ENCODE assay signal across 8 mouse cellular contexts in the genomic region with DNA sequence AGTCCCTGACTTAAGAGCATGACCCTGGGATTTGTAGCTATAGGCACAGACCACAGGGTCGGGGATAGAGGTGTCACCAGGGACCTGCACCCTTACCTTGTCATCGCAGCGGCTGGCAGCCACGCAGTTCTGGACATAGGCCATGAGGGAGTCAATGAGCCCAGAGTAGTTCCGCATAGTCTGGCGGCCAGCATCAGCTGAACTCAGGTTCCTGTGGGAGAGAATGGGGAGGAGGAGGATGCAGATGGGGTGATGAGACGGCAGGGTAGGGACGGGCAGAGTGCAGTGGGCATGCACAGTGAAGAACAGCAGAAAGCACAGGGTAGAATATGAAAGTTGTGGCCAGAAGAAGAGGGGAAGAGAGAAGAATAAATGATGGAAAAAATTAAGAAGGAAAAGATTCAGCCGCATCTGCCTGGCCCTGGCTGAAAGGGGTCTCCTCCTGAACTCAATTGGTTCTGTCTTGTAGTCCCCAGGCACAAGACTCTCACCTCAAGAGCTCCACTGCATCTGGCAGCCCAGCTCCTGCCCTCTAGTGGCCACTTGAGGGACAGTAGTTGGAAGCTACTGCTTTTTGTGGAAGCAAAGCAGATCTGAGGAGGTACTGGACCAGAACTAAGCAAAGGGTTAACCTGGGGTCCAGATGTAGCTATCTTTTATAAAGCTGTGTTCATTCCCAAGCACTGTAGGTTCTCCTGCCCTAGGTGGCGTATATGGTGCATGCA. TPM values are rescaled to one million over a fixed set of nuclear protein-coding genes. Genes with fewer than 3 reads are reported as not detected.
DNase-seq lines count a peak whose midpoint lies in the region; ATAC-seq and TF ChIP-seq lines count a peak whose summit lies in the region.

No protein-coding gene starts in this region.

- intact Hi-C loops in left cerebral cortex, postnatal 36 days (cut with DNase I) = no loop called here

- peak; percentile 72 for DNase-seq in hindbrain, embryonic 10.5 days (ENCODE audit: low spot score)
- DNase-seq in adipocyte (ENCODE audit: low spot score) = peak; percentile 55
- DNase-seq in heart, postnatal 4 days = peak; percentile 79
- DNase-seq in left cerebral cortex, postnatal 36 days (ENCODE audit: low spot score in 2 of 2) = peak; percentile 36 to 38
- DNase-seq in natural killer cell, adult 2 months (ENCODE audit: low spot score in 2 of 2) = peak; percentile 17 to 26
- peak; percentile 8 to 14 for DNase-seq in thymus, adult 18-20 months

- no peak for ATAC-seq in hindbrain, embryonic 16.5 days

- H3K27ac ChIP-seq in hindbrain, embryonic 10.5 days = no peak overlapping the region
- H3K27ac ChIP-seq in hindbrain, embryonic 16.5 days (ENCODE audit: low read depth, low read length) = no peak overlapping the region
- H3K27ac ChIP-seq in cortical plate, adult 2 months (ENCODE audit: insufficient read depth, low read length) = no peak overlapping the region

- H3K27me3 ChIP-seq in hindbrain, embryonic 10.5 days (ENCODE audit: insufficient read depth, poor library complexity, severe bottlenecking) = no peaks in the 10 kb centered on the region
- no peaks in the 10 kb centered on the region for H3K27me3 ChIP-seq in hindbrain, embryonic 16.5 days (replicated peaks; ENCODE audit: control insufficient read depth, insufficient read depth, low read length)

- H3K36me3 ChIP-seq in hindbrain, embryonic 10.5 days = no peaks in the 10 kb centered on the region
- no peaks in the 10 kb centered on the region for H3K36me3 ChIP-seq in hindbrain, embryonic 16.5 days (ENCODE audit: control insufficient read depth, insufficient read depth, low read length)

- 72% methylated on average over 10 of the region's 10 CpGs for WGBS in hindbrain, embryonic 10.5 days
- 73% methylated on average over 10 of the region's 10 CpGs for WGBS in hindbrain, embryonic 16.5 days

- H3K4me1 ChIP-seq in hindbrain, embryonic 10.5 days (replicated peaks) = no peaks in the 10 kb centered on the region
- H3K4me1 ChIP-seq in hindbrain, embryonic 16.5 days (ENCODE audit: control insufficient read depth, insufficient read depth, low read depth, low read length) = no peaks in the 10 kb centered on the region
- no peaks in the 10 kb centered on the region for H3K4me1 ChIP-seq in cortical plate, adult 2 months (ENCODE audit: control insufficient read depth, insufficient read depth, low read length)

- no peak for TF ChIP-seq POLR2A in cortical plate, adult 2 months (IDR thresholded peaks at IDR 0.05; ENCODE audit: extremely low read depth, insufficient read depth, low read length)

- no peak overlapping the region for H3K9ac ChIP-seq in hindbrain, embryonic 16.5 days (ENCODE audit: low read depth, low read length)

- H3K9me3 ChIP-seq in hindbrain, embryonic 10.5 days = no peaks in the 10 kb centered on the region
- H3K9me3 ChIP-seq in hindbrain, embryonic 16.5 days (ENCODE audit: control insufficient read depth, low read length) = no peaks in the 10 kb centered on the region

- no peak overlapping the region for H3K4me2 ChIP-seq in hindbrain, embryonic 16.5 days (ENCODE audit: low read length)

- H3K4me3 ChIP-seq in hindbrain, embryonic 10.5 days = no peak overlapping the region
- no peak overlapping the region for H3K4me3 ChIP-seq in hindbrain, embryonic 16.5 days (ENCODE audit: low read length)
- H3K4me3 ChIP-seq in cortical plate, adult 2 months (ENCODE audit: insufficient read depth, low read length) = no peak overlapping the region

- TF ChIP-seq CTCF in cortical plate, adult 2 months (IDR thresholded peaks at IDR 0.05; ENCODE audit: extremely low read depth, insufficient read depth, low read length) = peak; percentile 93

RNA-seq across cellular contexts. Expression of a gene that starts 36.5 kb away (rescaled TPM):
- 0.20 TPM in 1 of 2 replicates, not detected in the other for polyA plus RNA-seq in hindbrain, embryonic 10.5 days (2016; fragmentation: Nextera tagmentation; extraction: Ambion mirVana)
- 0.09 and 0.14 TPM in 2 replicates for polyA plus RNA-seq in hindbrain, embryonic 16.5 days (2015; fragmentation: Nextera tagmentation; extraction: Ambion mirVana)
- 0.15 and 0.25 TPM in 2 replicates for polyA plus RNA-seq in cortical plate, adult 2 months (2012; rRNA removed)
- under 1 TPM; 0.10 to 0.11 TPM for total RNA-seq in heart, postnatal 4 days (2021)
- total RNA-seq in left cerebral cortex, postnatal 36 days (2021) = under 1 TPM; 0.39 to 0.44 TPM

RNA-seq across cellular contexts. Expression of a gene that starts 46.4 kb away (rescaled TPM):
- polyA plus RNA-seq in hindbrain, embryonic 10.5 days (2016; fragmentation: Nextera tagmentation; extraction: Ambion mirVana) = 0.35 and 2.9 TPM in 2 replicates
- polyA plus RNA-seq in hindbrain, embryonic 16.5 days (2015; fragmentation: Nextera tagmentation; extraction: Ambion mirVana) = 1.5 and 8.3 TPM in 2 replicates
- 15.4 and 16.2 TPM in 2 replicates for polyA plus RNA-seq in cortical plate, adult 2 months (2012; rRNA removed)
- 1,000 to 10,000 TPM; 6,684 to 7,230 TPM for total RNA-seq in heart, postnatal 4 days (2021)
- total RNA-seq in left cerebral cortex, postnatal 36 days (2021) = 1 to 10 TPM; 5.8 to 7.5 TPM

Comparison
In these comparisons a context has a peak if more than half of its experiments do, and no peak if none do; other contexts are left out.
1. DNase-seq: peak in every context shown above with its lines; median percentile 79 in heart, postnatal 4 days; 72 in hindbrain, embryonic 10.5 days; 55 in adipocyte; 37 in left cerebral cortex, postnatal 36 days; 22 in natural killer cell, adult 2 months; 11 in thymus, adult 18-20 months.